Mouse (Mus musculus): Measurements from ENCODE around the gene Gse1. TPM values are rescaled to one million over a fixed set of nuclear protein-coding genes. Genes with fewer than 3 reads are reported as not detected.

The Gse1 gene
- total RNA-seq, 2 experiments from 2014 or later = 21.2 to 26.6 TPM

GRCm38 (mm10) chr8:120264944-120265453, 36.7 kb downstream of the Gse1 start:
- intact Hi-C loops (cut with DNase I) = loop anchor here (2.0 kb wide), 1 partner anchor 32 kb away; no protein-coding TSS in a partner anchor

GRCm38 (mm10) chr8:120265471-120265870, 37.2 kb downstream of the Gse1 start:
- intact Hi-C loops (cut with DNase I) = loop anchor here (2.0 kb wide), 1 partner anchor 33 kb away; no protein-coding TSS in a partner anchor
- peak; percentile 63 to 76 for DNase-seq

More at GRCm38 (mm10) chr8:120264944-120265453, 36.7 kb downstream of the Gse1 start:
- DNase-seq = peak; percentile 57 to 62

GRCm38 (mm10) chr8:120268541-120268980, 40.3 kb downstream of the Gse1 start:
- intact Hi-C loops (cut with DNase I) = no loop called here
- DNase-seq = no peak

- DNase-seq = peak in 1 of 2 experiments; percentile 54
- intact Hi-C loops (cut with DNase I) = no loop called here
Observed at GRCm38 (mm10) chr8:120270449-120270848, 42.2 kb downstream of the Gse1 start.

- intact Hi-C loops (cut with DNase I) = no loop called here
- DNase-seq = no peak
Observed at GRCm38 (mm10) chr8:120273430-120273829, 45.2 kb downstream of the Gse1 start.

GRCm38 (mm10) chr8:120276051-120276890, 48.0 kb downstream of the Gse1 start:
- DNase-seq = peak; percentile 90 to 93
- intact Hi-C loops (cut with DNase I) = loop anchor here (2.0 kb wide), 2 partner anchors 47 to 97 kb away; no protein-coding TSS in a partner anchor

- peak in 1 of 2 experiments; percentile 59 for DNase-seq
Observed at GRCm38 (mm10) chr8:120276891-120277426, 48.7 kb downstream of the Gse1 start.

GRCm38 (mm10) chr8:120278009-120278408, 49.8 kb downstream of the Gse1 start:
- no peak for DNase-seq
- intact Hi-C loops (cut with DNase I) = no loop called here

More at GRCm38 (mm10) chr8:120276891-120277426, 48.7 kb downstream of the Gse1 start:
- intact Hi-C loops (cut with DNase I) = loop anchor here (2.0 kb wide), 2 partner anchors 46 to 98 kb away; no protein-coding TSS in a partner anchor

GRCm38 (mm10) chr8:120279418-120279817, 51.2 kb downstream of the Gse1 start:
- no peak for DNase-seq
- intact Hi-C loops (cut with DNase I) = no loop called here

- DNase-seq = peak; percentile 80 to 84
- intact Hi-C loops (cut with DNase I) = loop anchor here (5.0 kb wide), 1 partner anchor 86 kb away; no protein-coding TSS in a partner anchor
Observed at GRCm38 (mm10) chr8:120281487-120281886, 53.2 kb downstream of the Gse1 start.

- no peak for DNase-seq
Observed at GRCm38 (mm10) chr8:120282465-120282864, 54.2 kb downstream of the Gse1 start.

GRCm38 (mm10) chr8:120284265-120284664, 56.0 kb downstream of the Gse1 start:
- intact Hi-C loops (cut with DNase I) = loop anchor here (5.0 kb wide), 1 partner anchor 83 kb away; no protein-coding TSS in a partner anchor
- no peak for DNase-seq

More at GRCm38 (mm10) chr8:120282465-120282864, 54.2 kb downstream of the Gse1 start:
- intact Hi-C loops (cut with DNase I) = loop anchor here (5.0 kb wide), 1 partner anchor 85 kb away; no protein-coding TSS in a partner anchor

GRCm38 (mm10) chr8:120285033-120285432, 56.8 kb downstream of the Gse1 start:
- intact Hi-C loops (cut with DNase I) = no loop called here
- no peak for DNase-seq

- intact Hi-C loops (cut with DNase I) = no loop called here
- DNase-seq = no peak
Observed at GRCm38 (mm10) chr8:120285878-120286277, 57.6 kb downstream of the Gse1 start.

GRCm38 (mm10) chr8:120288122-120288908, 60.1 kb downstream of the Gse1 start:
- DNase-seq = peak; percentile 60 to 69
- intact Hi-C loops (cut with DNase I) = loop anchor here (2.0 kb wide), 2 partner anchors 30 to 110 kb away; no protein-coding TSS in a partner anchor

GRCm38 (mm10) chr8:120289191-120289590, 60.9 kb downstream of the Gse1 start:
- intact Hi-C loops (cut with DNase I) = loop anchor here (2.0 kb wide), 2 partner anchors 30 to 110 kb away; no protein-coding TSS in a partner anchor
- no peak for DNase-seq

- intact Hi-C loops (cut with DNase I) = loop anchor here (2.0 kb wide), 2 partner anchors 29 to 111 kb away; no protein-coding TSS in a partner anchor
- DNase-seq = peak; percentile 86 to 87
Observed at GRCm38 (mm10) chr8:120289698-120290181, 61.5 kb downstream of the Gse1 start.

GRCm38 (mm10) chr8:120290614-120291013, 62.4 kb downstream of the Gse1 start:
- DNase-seq = no peak
- intact Hi-C loops (cut with DNase I) = no loop called here

GRCm38 (mm10) chr8:120291650-120292049, 63.4 kb downstream of the Gse1 start:
- intact Hi-C loops (cut with DNase I) = no loop called here
- DNase-seq = no peak
